Mouse (Mus musculus) hindbrain, embryonic 14.5 days (tissue): ENCODE data around the gene Numbl. TPM values are rescaled to one million over a fixed set of nuclear protein-coding genes. Genes with fewer than 3 reads are reported as not detected.

ENCODE experiments used
- ATAC-seq: fragments of 200-750 bp; cut with Nextera tagmentation; 2 replicates; pipeline ENCODE4 v1.8.0; 2017; ENCODE audit warnings: moderate number of reproducible peaks, mild to moderate bottlenecking, moderate TSS enrichment, moderate library complexity; ENCODE audit not compliant: low FRiP score
- DNase-seq: peaks from one replicate; pipeline ENCODE4 v3.0.0-alpha.2; 2015; ENCODE audit warnings: low spot score
- H3K27ac ChIP-seq: fragments of 300-500 bp; sonication (generic); 2 replicates; pipeline ENCODE4 v1.5.1; 2014; ENCODE audit warnings: mild to moderate bottlenecking, moderate library complexity
- H3K27me3 ChIP-seq: fragments of 300-500 bp; sonication (generic); 2 replicates; pipeline ENCODE4 v1.6.1; 2014; ENCODE audit warnings: mild to moderate bottlenecking, low read length, mixed read lengths; ENCODE audit not compliant: control insufficient read depth, insufficient read depth
- H3K36me3 ChIP-seq: fragments of 300-500 bp; sonication (generic); replicated peaks from 2 replicates; pipeline ENCODE4 v1.6.1; 2014; ENCODE audit not compliant: control insufficient read depth, insufficient read depth
- H3K4me1 ChIP-seq: fragments of 300-500 bp; sonication (generic); replicated peaks from 2 replicates; pipeline ENCODE4 v1.6.1; 2014; ENCODE audit warnings: antibody characterized with exemption, low read length, mixed read lengths; ENCODE audit not compliant: control insufficient read depth, insufficient read depth
- H3K4me2 ChIP-seq: fragments of 300-500 bp; sonication (generic); replicated peaks from 2 replicates; pipeline ENCODE4 v1.6.1; 2014; ENCODE audit warnings: mild to moderate bottlenecking, moderate library complexity
- H3K4me3 ChIP-seq: fragments of 300-500 bp; sonication (generic); replicated peaks from 2 replicates; pipeline ENCODE4 v1.5.1; 2014; ENCODE audit warnings: mild to moderate bottlenecking, low read length
- H3K9ac ChIP-seq: fragments of 300-500 bp; sonication (generic); 2 replicates; pipeline ENCODE4 v1.6.1; 2014
- H3K9me3 ChIP-seq: fragments of 300-500 bp; sonication (generic); 2 replicates; pipeline ENCODE4 v1.6.1; 2016; ENCODE audit warnings: low read length; ENCODE audit not compliant: control insufficient read depth
- WGBS: fragments of 180-500 bp; shearing (Covaris S2); extraction: QIAGEN DNeasy Blood & Tissue Kit; methylation state at CpG from one replicate; pipeline ENCODE4 v1.1.7; 2014; 5-methylcytosine and 5-hydroxymethylcytosine counted together
- polyA plus RNA-seq: library from polyadenylated mRNA; unstranded; fragments of >200 nt; fragmentation: Nextera tagmentation; extraction: Ambion mirVana; gene quantifications from 2 replicates; pipeline ENCODE4 v1.2.1, GENCODE M21; 2014

Gene Numbl
- polyA plus RNA-seq, 1 experiment from 2014 or later = 36.2 TPM

- H3K9ac ChIP-seq = no peak overlapping the region
- peaks cover 43% of the 10 kb centered on the region for H3K27me3 ChIP-seq
- no peaks in the 10 kb centered on the region for H3K9me3 ChIP-seq
- H3K27ac ChIP-seq = no peak overlapping the region
- H3K4me3 ChIP-seq = no peak overlapping the region
- 27% methylated on average over 13 of the region's 13 CpGs for WGBS
- no peaks in the 10 kb centered on the region for H3K4me1 ChIP-seq
- H3K36me3 ChIP-seq = no peaks in the 10 kb centered on the region
- DNase-seq (no peak), ATAC-seq (no peak)
- H3K4me2 ChIP-seq = no peak overlapping the region
Measured at GRCm38 (mm10) chr7:27322291-27322690, 64.1 kb downstream of the Numbl start.

- H3K4me3 ChIP-seq = no peak overlapping the region
- no peak overlapping the region for H3K9ac ChIP-seq
- peaks cover 50% of the 10 kb centered on the region for H3K27me3 ChIP-seq
- DNase-seq (no peak), ATAC-seq (no peak)
- no peak overlapping the region for H3K4me2 ChIP-seq
- no peaks in the 10 kb centered on the region for H3K36me3 ChIP-seq
- no peaks in the 10 kb centered on the region for H3K9me3 ChIP-seq
- H3K27ac ChIP-seq = no peak overlapping the region
- no peaks in the 10 kb centered on the region for H3K4me1 ChIP-seq
- WGBS = 91% methylated on average over 5 of the region's 5 CpGs
Measured at GRCm38 (mm10) chr7:27323001-27323400, 64.8 kb downstream of the Numbl start.

GRCm38 (mm10) chr7:27324161-27324560, 65.9 kb downstream of the Numbl start:
- H3K36me3 ChIP-seq = no peaks in the 10 kb centered on the region
- H3K27ac ChIP-seq = no peak overlapping the region
- ATAC-seq = no peak
- H3K4me2 ChIP-seq = no peak overlapping the region
- H3K4me1 ChIP-seq = no peaks in the 10 kb centered on the region
- no peaks in the 10 kb centered on the region for H3K9me3 ChIP-seq
- H3K4me3 ChIP-seq = no peak overlapping the region
- peaks cover 62% of the 10 kb centered on the region for H3K27me3 ChIP-seq
- no peak for DNase-seq
- 96% methylated on average over 11 of the region's 11 CpGs for WGBS
- no peak overlapping the region for H3K9ac ChIP-seq

- no peak overlapping the region for H3K4me2 ChIP-seq
Measured at GRCm38 (mm10) chr7:27324928-27325327, 66.7 kb downstream of the Numbl start.

GRCm38 (mm10) chr7:27325697-27326096, 67.5 kb downstream of the Numbl start:
- H3K4me2 ChIP-seq = peak overlapping the region; percentile 44
- peak; percentile 21; the same call in 1 of the 2 replicates for ATAC-seq
- 0 out of 2 replicates have a peak, but pooled peaks cover 3% of the 10 kb centered on the region for H3K4me1 ChIP-seq
- peak overlapping the region; percentile 17; the same call in 1 of the 2 replicates for H3K4me3 ChIP-seq
- no peak overlapping the region for H3K27ac ChIP-seq
- no peak for DNase-seq
- 2% methylated on average over 24 of the region's 24 CpGs for WGBS
- peaks cover 77% of the 10 kb centered on the region for H3K27me3 ChIP-seq
- H3K9ac ChIP-seq = 0 out of 2 replicates have a peak overlapping the region, but pooled peaks have one; percentile 44
- H3K36me3 ChIP-seq = no peaks in the 10 kb centered on the region
- no peaks in the 10 kb centered on the region for H3K9me3 ChIP-seq

More at GRCm38 (mm10) chr7:27324928-27325327, 66.7 kb downstream of the Numbl start:
- Histone ChIP-seq H3K27ac (no peak overlapping the region), H3K36me3 (no peaks in the 10 kb centered on the region), H3K27me3 (peaks cover 69% of the 10 kb centered on the region), H3K9me3 (no peaks in the 10 kb centered on the region), H3K4me3 (no peak overlapping the region), H3K4me1 (no peaks in the 10 kb centered on the region), H3K9ac (no peak overlapping the region)
- 43% methylated on average over 19 of the region's 20 CpGs for WGBS
- ATAC-seq = no peak
- DNase-seq = no peak

- DNase-seq (no peak), ATAC-seq (no peak)
- Histone ChIP-seq H3K27ac (no peak overlapping the region), H3K9me3 (no peaks in the 10 kb centered on the region), H3K9ac (0 out of 2 replicates have a peak overlapping the region, but pooled peaks have one; percentile 44), H3K36me3 (no peaks in the 10 kb centered on the region), H3K4me2 (peak overlapping the region; percentile 44), H3K27me3 (peaks cover 83% of the 10 kb centered on the region), H3K4me1 (0 out of 2 replicates have a peak, but pooled peaks cover 7% of the 10 kb centered on the region), H3K4me3 (peak overlapping the region; percentile 17; the same call in 1 of the 2 replicates)
- 33% methylated on average over 34 of the region's 34 CpGs for WGBS
Measured at GRCm38 (mm10) chr7:27326101-27326880, 68.1 kb downstream of the Numbl start.

GRCm38 (mm10) chr7:27327500-27327899, 69.3 kb downstream of the Numbl start:
- ATAC-seq (no peak), DNase-seq (no peak)
- no peak overlapping the region for H3K4me2 ChIP-seq
- H3K4me3 ChIP-seq = no peak overlapping the region
- H3K4me1 ChIP-seq = 0 out of 2 replicates have a peak, but pooled peaks cover 7% of the 10 kb centered on the region
- WGBS = 88% methylated on average over 8 of the region's 8 CpGs
- no peaks in the 10 kb centered on the region for H3K9me3 ChIP-seq
- no peaks in the 10 kb centered on the region for H3K36me3 ChIP-seq
- peaks cover 95% of the 10 kb centered on the region for H3K27me3 ChIP-seq
- H3K9ac ChIP-seq = no peak overlapping the region
- no peak overlapping the region for H3K27ac ChIP-seq

GRCm38 (mm10) chr7:27328161-27328560, 69.9 kb downstream of the Numbl start:
- Histone ChIP-seq H3K4me1 (0 out of 2 replicates have a peak, but pooled peaks cover 7% of the 10 kb centered on the region), H3K36me3 (no peaks in the 10 kb centered on the region), H3K27me3 (peaks cover 95% of the 10 kb centered on the region), H3K4me2 (no peak overlapping the region), H3K4me3 (no peak overlapping the region), H3K9ac (no peak overlapping the region), H3K27ac (no peak overlapping the region), H3K9me3 (no peaks in the 10 kb centered on the region)
- DNase-seq (no peak), ATAC-seq (no peak)
- 88% methylated on average over 11 of the region's 11 CpGs for WGBS

GRCm38 (mm10) chr7:27328648-27329047, 70.4 kb downstream of the Numbl start:
- H3K36me3 ChIP-seq = no peaks in the 10 kb centered on the region
- WGBS = 41% methylated on average over 16 of the region's 16 CpGs
- no peaks in the 10 kb centered on the region for H3K9me3 ChIP-seq
- peaks cover 9% of the 10 kb centered on the region for H3K4me1 ChIP-seq
- H3K27me3 ChIP-seq = peaks cover 98% of the 10 kb centered on the region
- ATAC-seq (no peak), DNase-seq (no peak)
- no peak overlapping the region for H3K27ac ChIP-seq
- no peak overlapping the region for H3K4me2 ChIP-seq
- no peak overlapping the region for H3K9ac ChIP-seq
- H3K4me3 ChIP-seq = no peak overlapping the region
